9 mouse cellular contexts compared by ENCODE assay signal in the genomic region with DNA sequence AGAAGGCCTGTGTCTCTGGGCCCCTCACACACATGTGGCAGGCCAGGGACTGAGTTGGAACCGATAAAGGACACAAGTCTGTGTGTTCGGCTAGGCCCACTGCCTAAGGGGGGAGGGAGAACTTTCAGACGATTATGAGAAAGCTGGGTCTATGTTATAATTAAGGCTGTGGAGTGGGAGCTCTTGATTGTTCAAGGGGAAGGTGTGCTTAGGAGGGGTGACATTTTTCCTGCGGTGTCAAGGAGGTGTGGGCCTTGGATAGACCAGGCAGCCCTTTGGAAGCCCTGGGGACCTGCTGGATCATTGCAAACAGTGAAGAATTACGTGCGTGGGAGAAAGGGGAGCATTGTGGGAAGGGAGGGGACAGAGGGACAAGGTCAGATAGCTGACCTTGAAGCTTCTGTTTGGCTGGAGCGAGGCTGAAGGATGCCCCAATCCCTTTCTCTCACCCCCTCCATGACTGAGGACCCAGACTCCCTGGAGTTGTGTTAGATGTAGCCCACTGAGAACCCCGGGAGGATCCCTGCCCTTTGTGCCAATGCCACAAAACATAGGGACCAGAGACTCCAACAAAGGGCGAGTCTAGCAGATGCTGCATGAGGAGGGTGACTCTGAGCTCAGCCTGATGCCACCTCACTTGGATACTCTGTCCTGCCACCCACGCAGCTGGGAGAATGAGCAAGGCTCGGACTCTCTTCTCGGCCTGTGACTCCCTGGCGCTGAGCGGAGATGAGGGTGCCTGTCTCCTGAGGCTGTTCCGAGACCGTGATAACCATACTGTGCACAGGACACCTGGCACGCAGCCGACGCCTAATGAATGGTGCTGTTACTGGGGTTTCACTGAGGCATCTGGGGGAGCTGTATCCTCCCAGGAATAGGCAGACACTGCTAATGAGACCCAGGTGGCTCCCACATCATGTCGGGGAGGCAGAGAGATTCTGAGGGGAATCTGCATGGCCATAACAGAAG. TPM values are rescaled to one million over a fixed set of nuclear protein-coding genes. Genes with fewer than 3 reads are reported as not detected.
DNase-seq lines count a peak whose midpoint lies in the region; ATAC-seq lines count a peak whose summit lies in the region.
"Had no signal": no experiment of that assay in that cellular context is flagged by ENCODE, and none has a peak within 500 bp of the region (broad histone marks: within the 10 kb centered on the region; RNA-seq: fewer than 3 reads in every experiment).

No protein-coding gene starts in this region.

- H3K4me2 ChIP-seq in midbrain, embryonic 11.5 days: no peak overlapping the region
- H3K4me2 ChIP-seq in embryonic facial prominence, embryonic 14.5 days (ENCODE audit: low read depth, low read length): peak overlapping the region; percentile 0; the same call in 1 of the 2 replicates
- H3K4me2 ChIP-seq in kidney, embryonic 16.5 days (replicated peaks; ENCODE audit: low read depth, low read length): no peak overlapping the region
- H3K4me2 ChIP-seq in midbrain, embryonic 15.5 days: no peak overlapping the region

- H3K27ac ChIP-seq in midbrain, embryonic 10.5 days (replicated peaks): peak overlapping the region; percentile 56
- H3K27ac ChIP-seq in midbrain, embryonic 11.5 days (ENCODE audit: low read depth, low read length): no peak overlapping the region
- peak overlapping the region; percentile 68 for H3K27ac ChIP-seq in embryonic facial prominence, embryonic 14.5 days (replicated peaks; ENCODE audit: low read depth, low read length)
- H3K27ac ChIP-seq in kidney, embryonic 16.5 days (ENCODE audit: low read length): peak overlapping the region; percentile 83
- peak overlapping the region; percentile 22; the same call in 1 of the 2 replicates for H3K27ac ChIP-seq in midbrain, embryonic 15.5 days

- WGBS in midbrain, embryonic 10.5 days: 76% methylated on average over 20 of the region's 20 CpGs
- WGBS in midbrain, embryonic 11.5 days: 75% methylated on average over 20 of the region's 20 CpGs
- WGBS in embryonic facial prominence, embryonic 14.5 days: 48% methylated on average over 20 of the region's 20 CpGs
- WGBS in kidney, embryonic 16.5 days: 47% methylated on average over 20 of the region's 20 CpGs
- WGBS in midbrain, embryonic 15.5 days: 64% methylated on average over 20 of the region's 20 CpGs

- H3K27me3 ChIP-seq in midbrain, embryonic 10.5 days (ENCODE audit: low read depth, poor library complexity, severe bottlenecking): peaks cover 28% of the 10 kb centered on the region; the same call in 1 of the 2 replicates
- H3K27me3 ChIP-seq in midbrain, embryonic 11.5 days (ENCODE audit: control insufficient read depth, insufficient read depth, low read length): no peaks in the 10 kb centered on the region
- H3K27me3 ChIP-seq in embryonic facial prominence, embryonic 14.5 days (replicated peaks; ENCODE audit: control insufficient read depth, insufficient read depth, low read length): no peaks in the 10 kb centered on the region
- H3K27me3 ChIP-seq in kidney, embryonic 16.5 days (ENCODE audit: insufficient read depth, low read length): no peaks in the 10 kb centered on the region
- no peaks in the 10 kb centered on the region for H3K27me3 ChIP-seq in midbrain, embryonic 15.5 days (replicated peaks)

- no peaks in the 10 kb centered on the region for H3K9me3 ChIP-seq in midbrain, embryonic 10.5 days (replicated peaks)
- no peaks in the 10 kb centered on the region for H3K9me3 ChIP-seq in midbrain, embryonic 11.5 days (ENCODE audit: control insufficient read depth, low read length)
- H3K9me3 ChIP-seq in embryonic facial prominence, embryonic 14.5 days (ENCODE audit: control insufficient read depth, low read length): no peaks in the 10 kb centered on the region
- no peaks in the 10 kb centered on the region for H3K9me3 ChIP-seq in kidney, embryonic 16.5 days (ENCODE audit: low read length)
- H3K9me3 ChIP-seq in midbrain, embryonic 15.5 days: no peaks in the 10 kb centered on the region

- H3K4me3 ChIP-seq in midbrain, embryonic 10.5 days: no peak overlapping the region
- no peak overlapping the region for H3K4me3 ChIP-seq in midbrain, embryonic 11.5 days (ENCODE audit: low read depth, low read length)
- no peak overlapping the region for H3K4me3 ChIP-seq in embryonic facial prominence, embryonic 14.5 days (ENCODE audit: low read depth, low read length)
- H3K4me3 ChIP-seq in kidney, embryonic 16.5 days (ENCODE audit: low read length): no peak overlapping the region
- no peak overlapping the region for H3K4me3 ChIP-seq in midbrain, embryonic 15.5 days

- H3K9ac ChIP-seq in midbrain, embryonic 11.5 days (ENCODE audit: low read length): no peak overlapping the region
- no peak overlapping the region for H3K9ac ChIP-seq in embryonic facial prominence, embryonic 14.5 days (ENCODE audit: low read depth, low read length)
- no peak overlapping the region for H3K9ac ChIP-seq in kidney, embryonic 16.5 days (replicated peaks; ENCODE audit: low read length)
- H3K9ac ChIP-seq in midbrain, embryonic 15.5 days: no peak overlapping the region

- no peaks in the 10 kb centered on the region for H3K36me3 ChIP-seq in midbrain, embryonic 10.5 days
- no peaks in the 10 kb centered on the region for H3K36me3 ChIP-seq in midbrain, embryonic 11.5 days (ENCODE audit: control insufficient read depth, insufficient read depth, low read length)
- H3K36me3 ChIP-seq in embryonic facial prominence, embryonic 14.5 days (ENCODE audit: control insufficient read depth, insufficient read depth, low read length): no peaks in the 10 kb centered on the region
- no peaks in the 10 kb centered on the region for H3K36me3 ChIP-seq in kidney, embryonic 16.5 days (ENCODE audit: insufficient read depth, low read length)
- no peaks in the 10 kb centered on the region for H3K36me3 ChIP-seq in midbrain, embryonic 15.5 days (replicated peaks)

- DNase-seq in midbrain, embryonic 10.5 days (ENCODE audit: low spot score): no peak
- no peak for DNase-seq in midbrain, embryonic 11.5 days (ENCODE audit: low spot score, missing footprints)
- DNase-seq in embryonic facial prominence, embryonic 14.5 days (ENCODE audit: low spot score): peak; percentile 57
- no peak for DNase-seq in embryo, embryonic 10 days (ENCODE audit: low spot score)
- no peak for DNase-seq in spleen, adult 12 weeks (ENCODE audit: low spot score)

- H3K4me1 ChIP-seq in midbrain, embryonic 10.5 days: peaks cover 57% of the 10 kb centered on the region
- H3K4me1 ChIP-seq in midbrain, embryonic 11.5 days (ENCODE audit: control insufficient read depth, insufficient read depth, low read length): peaks cover 5% of the 10 kb centered on the region
- peaks cover 48% of the 10 kb centered on the region for H3K4me1 ChIP-seq in embryonic facial prominence, embryonic 14.5 days (ENCODE audit: control insufficient read depth, insufficient read depth, low read length)
- H3K4me1 ChIP-seq in kidney, embryonic 16.5 days (ENCODE audit: insufficient read depth, low read length): peaks cover 88% of the 10 kb centered on the region
- peaks cover 21% of the 10 kb centered on the region for H3K4me1 ChIP-seq in midbrain, embryonic 15.5 days

- no peak for ATAC-seq in midbrain, embryonic 11.5 days (ENCODE audit: low FRiP score)
- peak; percentile 31; the same call in 1 of the 2 replicates for ATAC-seq in embryonic facial prominence, embryonic 14.5 days (ENCODE audit: low read depth)
- ATAC-seq in kidney, embryonic 16.5 days (ENCODE audit: low FRiP score, low TSS enrichment): peak; percentile 8; the same call in 1 of the 2 replicates
- no peak for ATAC-seq in midbrain, embryonic 15.5 days (replicated peaks)
- no peak for ATAC-seq in erythroblast, adult 5-6 weeks (replicated peaks; ENCODE audit: low FRiP score, poor library complexity, severe bottlenecking)

RNA-seq across cellular contexts. Expression of a gene that starts 26.4 kb away (rescaled TPM):
- 0.86 and 1.1 TPM in 2 replicates for polyA plus RNA-seq in midbrain, embryonic 10.5 days (2016; fragmentation: Nextera tagmentation; extraction: Ambion mirVana)
- polyA plus RNA-seq in midbrain, embryonic 11.5 days (2014; fragmentation: Nextera tagmentation; extraction: Ambion mirVana): 0.81 and 1.1 TPM in 2 replicates
- 1.1 and 1.5 TPM in 2 replicates for polyA plus RNA-seq in embryonic facial prominence, embryonic 14.5 days (2014; fragmentation: Nextera tagmentation; extraction: Ambion mirVana)
- 0.32 and 0.50 TPM in 2 replicates for polyA plus RNA-seq in kidney, embryonic 16.5 days (2015; fragmentation: Nextera tagmentation; extraction: Ambion mirVana)
- 41.0 and 45.9 TPM in 2 replicates for polyA plus RNA-seq in midbrain, embryonic 15.5 days (2015; fragmentation: Nextera tagmentation; extraction: Ambion mirVana)
- not detected in 2 replicates for total RNA-seq in erythroblast, adult 5-6 weeks (2015; ENCODE audit: low replicate concordance)
- total RNA-seq in erythroblast, adult 5-6 weeks (2017; ENCODE audit: low replicate concordance): 0.09 and 0.14 TPM in 2 replicates
- total RNA-seq: hematopoietic stem cell, adult 5-6 weeks had no signal

RNA-seq across cellular contexts. Expression of a gene that starts 27.0 kb away (rescaled TPM):
- 21.3 and 22.1 TPM in 2 replicates for polyA plus RNA-seq in midbrain, embryonic 10.5 days (2016; fragmentation: Nextera tagmentation; extraction: Ambion mirVana)
- 19.5 and 19.7 TPM in 2 replicates for polyA plus RNA-seq in midbrain, embryonic 11.5 days (2014; fragmentation: Nextera tagmentation; extraction: Ambion mirVana)
- polyA plus RNA-seq in embryonic facial prominence, embryonic 14.5 days (2014; fragmentation: Nextera tagmentation; extraction: Ambion mirVana): 10.8 and 12.9 TPM in 2 replicates
- polyA plus RNA-seq in kidney, embryonic 16.5 days (2015; fragmentation: Nextera tagmentation; extraction: Ambion mirVana): 16.8 and 18.2 TPM in 2 replicates
- polyA plus RNA-seq in midbrain, embryonic 15.5 days (2015; fragmentation: Nextera tagmentation; extraction: Ambion mirVana): 21.5 and 23.0 TPM in 2 replicates
- not detected in 2 replicates for total RNA-seq in erythroblast, adult 5-6 weeks (2015; ENCODE audit: low replicate concordance)
- total RNA-seq in erythroblast, adult 5-6 weeks (2017; ENCODE audit: low replicate concordance): 0.98 and 2.1 TPM in 2 replicates

RNA-seq across cellular contexts. Expression of a gene that starts 44.0 kb away (rescaled TPM):
- 11.0 and 11.3 TPM in 2 replicates for polyA plus RNA-seq in midbrain, embryonic 10.5 days (2016; fragmentation: Nextera tagmentation; extraction: Ambion mirVana)
- polyA plus RNA-seq in midbrain, embryonic 11.5 days (2014; fragmentation: Nextera tagmentation; extraction: Ambion mirVana): 8.0 and 9.4 TPM in 2 replicates
- polyA plus RNA-seq in embryonic facial prominence, embryonic 14.5 days (2014; fragmentation: Nextera tagmentation; extraction: Ambion mirVana): 12.5 and 13.1 TPM in 2 replicates
- 9.3 and 10.9 TPM in 2 replicates for polyA plus RNA-seq in kidney, embryonic 16.5 days (2015; fragmentation: Nextera tagmentation; extraction: Ambion mirVana)
- polyA plus RNA-seq in midbrain, embryonic 15.5 days (2015; fragmentation: Nextera tagmentation; extraction: Ambion mirVana): 13.4 and 15.6 TPM in 2 replicates
- 1.5 TPM in 1 of 2 replicates, not detected in the other for total RNA-seq in erythroblast, adult 5-6 weeks (2015; ENCODE audit: low replicate concordance)
- total RNA-seq in erythroblast, adult 5-6 weeks (2017; ENCODE audit: low replicate concordance): not detected in 2 replicates

Comparison
In these comparisons a context has a peak if more than half of its experiments do, and no peak if none do; other contexts are left out.
1. RNA of a gene that starts 26.4 kb away (polyA plus RNA-seq): 41.0 to 45.9 TPM in midbrain, embryonic 15.5 days; 0.86 to 1.1 TPM in midbrain, embryonic 10.5 days, 1.1 to 1.5 TPM in embryonic facial prominence, embryonic 14.5 days, 0.81 to 1.1 TPM in midbrain, embryonic 11.5 days and 0.32 to 0.50 TPM in kidney, embryonic 16.5 days; every median in the first group is over 10 times any median in the second.
2. ATAC-seq: peak in embryonic facial prominence, embryonic 14.5 days (single experiment) and kidney, embryonic 16.5 days (single experiment); none in midbrain, embryonic 11.5 days (single experiment), midbrain, embryonic 15.5 days (single experiment) and erythroblast, adult 5-6 weeks (single experiment).